Mouse (Mus musculus) intestine, postnatal 0 days (tissue): Measurements from ENCODE around the gene Nudt8. TPM values are rescaled to one million over a fixed set of nuclear protein-coding genes. Genes with fewer than 3 reads are reported as not detected.

Experiments used
- ATAC-seq: fragments of 200-750 bp; cut with Nextera tagmentation; 2 replicates; pipeline ENCODE4 v1.8.0; 2017; ENCODE audit warnings: mild to moderate bottlenecking, moderate TSS enrichment, moderate library complexity
- H3K27ac ChIP-seq: fragments of 300-500 bp; sonication (generic); 2 replicates; pipeline ENCODE4 v1.5.1; 2014; ENCODE audit warnings: mild to moderate bottlenecking, low read depth, low read length, moderate library complexity
- H3K27me3 ChIP-seq: fragments of 300-500 bp; sonication (generic); replicated peaks from 2 replicates; pipeline ENCODE4 v1.6.1; 2014; ENCODE audit warnings: low read length, mixed read lengths; ENCODE audit not compliant: control insufficient read depth, insufficient read depth
- H3K36me3 ChIP-seq: fragments of 300-500 bp; sonication (generic); 2 replicates; pipeline ENCODE4 v1.6.1; 2014; ENCODE audit warnings: mild to moderate bottlenecking, moderate library complexity; ENCODE audit not compliant: control insufficient read depth, insufficient read depth
- H3K4me1 ChIP-seq: fragments of 300-500 bp; sonication (generic); replicated peaks from 2 replicates; pipeline ENCODE4 v1.6.1; 2014; ENCODE audit warnings: antibody characterized with exemption, low read length, mixed read lengths; ENCODE audit not compliant: control insufficient read depth, insufficient read depth
- H3K4me2 ChIP-seq: fragments of 300-500 bp; sonication (generic); replicated peaks from 2 replicates; pipeline ENCODE4 v1.6.1; 2014; ENCODE audit warnings: low read depth, mild to moderate bottlenecking, moderate library complexity
- H3K4me3 ChIP-seq: fragments of 300-500 bp; sonication (generic); 2 replicates; pipeline ENCODE4 v1.5.1; 2014; ENCODE audit warnings: low read depth, low read length
- H3K9ac ChIP-seq: fragments of 300-500 bp; sonication (generic); 2 replicates; pipeline ENCODE4 v1.6.1; 2014; ENCODE audit warnings: mild to moderate bottlenecking, low read depth, low read length
- H3K9me3 ChIP-seq: fragments of 300-500 bp; sonication (generic); 2 replicates; pipeline ENCODE4 v1.6.1; 2016; ENCODE audit warnings: mixed run types; ENCODE audit not compliant: control insufficient read depth
- CTCF ChIP-seq: sonication (generic); IDR thresholded peaks from 2 replicates; pipeline ENCODE4 v1.5.1; 2016; ENCODE audit warnings: low read depth, mild to moderate bottlenecking, control low read depth, antibody characterized with exemption, moderate library complexity
- WGBS: fragments of 180-500 bp; shearing (Covaris S2); extraction: QIAGEN DNeasy Blood & Tissue Kit; methylation state at CpG from one replicate; pipeline ENCODE4 v1.1.7; 2014; 5-methylcytosine and 5-hydroxymethylcytosine counted together
- polyA plus RNA-seq: library from polyadenylated mRNA; unstranded; fragments of >200 nt; fragmentation: Nextera tagmentation; extraction: Ambion mirVana; gene quantifications from 2 replicates; pipeline ENCODE4 v1.2.1, GENCODE M21; 2015

The Nudt8 gene
- polyA plus RNA-seq, 1 experiment from 2014 or later, result 31.7 TPM

- Histone ChIP-seq H3K4me2 (no peak overlapping the region), H3K4me3 (no peak overlapping the region), H3K27ac (no peak overlapping the region), H3K27me3 (no peaks in the 10 kb centered on the region), H3K4me1 (peaks cover 15% of the 10 kb centered on the region; the same call in 1 of the 2 replicates), H3K9ac (no peak overlapping the region), H3K9me3 (no peaks in the 10 kb centered on the region), H3K36me3 (no peaks in the 10 kb centered on the region)
- ATAC-seq, result no peak
- 48% methylated on average over 8 of the region's 8 CpGs for WGBS
- no peak for TF ChIP-seq CTCF
Observed at GRCm38 (mm10) chr19:3996747-3997146, 3.6 kb upstream of the Nudt8 start.

- no peak overlapping the region for H3K27ac ChIP-seq
- ATAC-seq, result no peak
- no peak for TF ChIP-seq CTCF
- H3K36me3 ChIP-seq, result no peaks in the 10 kb centered on the region
- no peaks in the 10 kb centered on the region for H3K27me3 ChIP-seq
- no peak overlapping the region for H3K9ac ChIP-seq
- peaks cover 15% of the 10 kb centered on the region; the same call in 1 of the 2 replicates for H3K4me1 ChIP-seq
- no peak overlapping the region for H3K4me2 ChIP-seq
- no peaks in the 10 kb centered on the region for H3K9me3 ChIP-seq
- H3K4me3 ChIP-seq, result no peak overlapping the region
- WGBS, result 45% methylated on average over 8 of the region's 8 CpGs
Observed at GRCm38 (mm10) chr19:3997231-3997630, 3.1 kb upstream of the Nudt8 start.

DNA sequence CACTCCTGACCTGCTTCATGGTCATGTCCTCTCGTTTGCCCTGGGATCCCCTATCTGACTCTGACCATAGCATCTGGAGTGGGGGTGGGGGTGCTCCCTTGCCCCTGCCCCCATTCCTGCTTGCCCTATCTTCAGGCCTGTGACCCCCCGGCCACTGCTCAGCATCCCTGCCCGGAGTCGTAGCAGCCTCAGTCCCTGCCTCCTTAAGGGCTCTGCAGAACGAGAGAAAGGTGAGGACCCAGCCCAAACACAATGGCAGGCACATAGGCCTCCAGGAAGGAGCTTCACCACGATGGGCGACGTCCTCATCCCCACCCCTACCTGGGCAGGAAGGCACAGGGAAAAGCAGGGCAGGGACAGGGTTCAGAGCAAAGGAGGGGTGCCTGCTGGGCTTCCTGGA lies 2.0 kb upstream of the Nudt8 start:
- Histone ChIP-seq H3K9me3 (no peaks in the 10 kb centered on the region), H3K36me3 (no peaks in the 10 kb centered on the region), H3K9ac (no peak overlapping the region), H3K4me3 (no peak overlapping the region), H3K4me1 (peaks cover 7% of the 10 kb centered on the region; the same call in 1 of the 2 replicates), H3K27me3 (no peaks in the 10 kb centered on the region), H3K4me2 (no peak overlapping the region), H3K27ac (no peak overlapping the region)
- TF ChIP-seq CTCF, result no peak
- 75% methylated on average over 8 of the region's 8 CpGs for WGBS
- no peak for ATAC-seq

DNA sequence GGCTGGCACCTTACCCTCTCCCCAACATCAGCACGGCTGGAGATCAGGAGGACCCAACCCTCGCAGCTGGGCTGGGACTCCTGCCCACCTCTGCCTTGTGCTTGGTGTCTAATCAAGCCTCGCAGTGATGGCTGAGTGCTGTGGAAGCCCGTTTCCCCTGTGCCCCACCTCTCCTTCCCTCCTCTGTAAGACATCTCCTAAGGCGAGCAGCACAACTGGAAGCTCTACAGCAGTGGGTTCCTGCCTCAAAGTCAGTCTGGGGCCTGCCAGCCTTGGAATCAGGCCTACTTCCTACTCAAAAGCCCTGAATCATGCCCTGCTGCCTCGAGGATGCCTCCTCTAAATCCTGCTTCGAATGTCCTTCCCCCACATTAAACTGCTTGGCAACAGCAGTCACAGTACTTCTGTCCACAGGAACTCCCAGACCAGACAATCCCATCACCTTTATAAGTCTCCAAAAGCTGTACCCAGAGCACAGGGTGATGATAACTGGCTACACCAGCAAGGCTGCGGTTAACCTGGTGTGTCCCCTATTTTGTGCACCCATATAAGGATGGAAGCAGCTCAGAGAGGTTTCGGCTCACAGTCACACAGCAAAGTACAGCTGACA lies 1.2 kb upstream of the Nudt8 start:
- H3K36me3 ChIP-seq, result no peaks in the 10 kb centered on the region
- H3K4me3 ChIP-seq, result peak overlapping the region; percentile 59
- no peak for TF ChIP-seq CTCF
- no peaks in the 10 kb centered on the region for H3K9me3 ChIP-seq
- 83% methylated on average over 9 of the region's 9 CpGs for WGBS
- peak overlapping the region; percentile 53; the same call in 1 of the 2 replicates for H3K9ac ChIP-seq
- H3K4me2 ChIP-seq, result peak overlapping the region; percentile 72
- no peak for ATAC-seq
- H3K27ac ChIP-seq, result no peak overlapping the region
- no peaks in the 10 kb centered on the region for H3K27me3 ChIP-seq
- peaks cover 7% of the 10 kb centered on the region; the same call in 1 of the 2 replicates for H3K4me1 ChIP-seq

DNA sequence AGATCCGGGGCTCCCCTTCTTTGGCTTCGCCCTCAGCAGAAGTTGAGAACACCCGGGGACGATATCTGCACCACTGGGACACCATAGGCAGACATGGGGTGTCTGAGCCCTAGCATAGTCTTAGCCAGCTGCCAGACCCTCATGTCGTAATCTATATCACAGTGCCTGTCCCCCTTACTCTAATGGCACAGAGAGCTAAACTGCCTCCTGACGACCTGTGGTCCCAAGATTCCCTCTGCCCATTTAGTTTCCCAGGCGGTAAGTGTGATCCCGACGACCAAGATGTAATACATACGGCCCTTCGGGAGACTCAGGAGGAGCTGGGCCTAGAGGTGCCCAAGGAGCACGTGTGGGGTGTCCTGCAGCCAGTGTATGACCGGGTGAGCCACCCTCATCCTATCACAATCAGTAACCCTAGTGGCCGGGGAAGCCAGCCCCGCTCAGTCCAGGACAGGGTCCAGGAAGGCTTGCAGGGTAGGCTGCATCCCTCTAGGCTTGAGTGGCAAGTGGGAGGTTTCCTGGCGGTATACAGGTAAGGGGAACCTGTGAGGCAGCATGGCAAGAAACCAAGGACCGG lies 657 bp downstream of the Nudt8 start:
- Histone ChIP-seq H3K36me3 (peaks cover 9% of the 10 kb centered on the region), H3K27me3 (no peaks in the 10 kb centered on the region), H3K4me2 (peak overlapping the region; percentile 72), H3K9me3 (no peaks in the 10 kb centered on the region), H3K27ac (peak overlapping the region; percentile 91), H3K4me3 (peak overlapping the region; percentile 59), H3K4me1 (peaks cover 7% of the 10 kb centered on the region; the same call in 1 of the 2 replicates), H3K9ac (peak overlapping the region; percentile 60)
- 16% methylated on average over 17 of the region's 17 CpGs for WGBS
- no peak for TF ChIP-seq CTCF
- no peak for ATAC-seq

DNA sequence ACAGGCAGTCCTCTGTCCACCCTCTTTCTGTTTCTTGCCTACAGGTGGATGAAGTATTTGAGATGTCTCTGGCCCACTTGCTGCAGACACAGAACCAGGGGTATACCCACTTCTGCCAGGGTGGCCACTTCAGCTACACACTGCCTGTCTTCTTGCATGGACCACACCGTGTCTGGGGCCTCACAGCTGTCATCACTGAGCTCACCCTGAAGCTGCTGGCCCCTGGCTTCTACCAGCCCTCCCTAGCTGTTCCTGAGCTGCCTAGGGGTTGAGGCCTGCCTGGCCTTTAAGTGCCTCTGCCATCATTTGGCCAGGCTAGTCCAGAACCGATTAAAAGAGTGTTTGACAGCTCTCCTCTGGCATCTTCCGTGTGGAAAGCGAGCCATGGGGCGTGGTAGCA lies 1.4 kb downstream of the Nudt8 start:
- Histone ChIP-seq H3K9me3 (no peaks in the 10 kb centered on the region), H3K4me2 (no peak overlapping the region; the same call in 1 of the 2 replicates), H3K27ac (no peak overlapping the region), H3K9ac (no peak overlapping the region; the same call in 1 of the 2 replicates), H3K4me1 (peaks cover 7% of the 10 kb centered on the region; the same call in 1 of the 2 replicates), H3K4me3 (no peak overlapping the region), H3K27me3 (no peaks in the 10 kb centered on the region), H3K36me3 (peaks cover 16% of the 10 kb centered on the region)
- 73% methylated on average over 5 of the region's 5 CpGs for WGBS
- no peak for ATAC-seq
- no peak for TF ChIP-seq CTCF
